In the genomic region with DNA sequence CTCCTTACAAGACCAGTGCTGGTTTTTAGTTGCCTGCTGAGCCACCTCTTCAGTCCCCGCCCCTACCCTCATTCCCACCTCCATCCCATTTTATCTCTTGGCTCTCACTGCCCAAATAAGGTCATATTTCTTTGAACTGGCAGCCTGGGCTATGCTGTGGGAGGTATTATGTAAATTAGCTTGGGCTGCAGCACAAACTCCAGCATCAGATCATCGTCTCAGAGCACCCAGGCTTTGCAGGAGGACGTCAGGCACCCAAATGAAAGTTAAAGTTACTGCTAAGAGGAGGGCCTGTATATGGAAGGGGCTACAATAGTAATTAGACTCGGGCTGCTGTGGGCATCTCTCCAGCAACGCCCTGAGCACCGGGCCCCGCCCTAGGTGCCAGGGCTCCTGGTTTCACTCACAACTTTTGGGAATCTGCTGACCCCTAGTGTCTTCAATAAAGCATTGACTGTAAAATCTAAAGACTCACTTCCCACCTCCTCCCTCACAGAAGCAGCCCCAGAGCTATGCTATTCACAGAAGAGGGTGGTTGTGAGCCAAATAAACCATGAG, we compare ENCODE assay signal across 8 mouse cellular contexts.
DNase-seq lines count a peak whose midpoint lies in the region; ATAC-seq and TF ChIP-seq lines count a peak whose summit lies in the region.

No protein-coding gene starts in this region.

- no peaks in the 10 kb centered on the region for H3K27me3 ChIP-seq in hindbrain, embryonic 11.5 days (ENCODE audit: control insufficient read depth, insufficient read depth, low read length)

- peak overlapping the region; percentile 9; the same call in 1 of the 2 replicates for H3K4me2 ChIP-seq in hindbrain, embryonic 11.5 days (replicated peaks; ENCODE audit: low read depth, low read length)

- H3K27ac ChIP-seq in hindbrain, embryonic 11.5 days (ENCODE audit: low read depth, low read length): no peak overlapping the region

- H3K9ac ChIP-seq in hindbrain, embryonic 11.5 days (ENCODE audit: low read depth, low read length): no peak overlapping the region

- peak; percentile 87 for ATAC-seq in hindbrain, embryonic 11.5 days (ENCODE audit: low FRiP score)
- ATAC-seq in monocyte, adult 5-6 weeks (replicated peaks; ENCODE audit: insufficient number of reproducible peaks, low FRiP score, low TSS enrichment, poor library complexity, severe bottlenecking): no peak

- H3K4me1 ChIP-seq in hindbrain, embryonic 11.5 days (replicated peaks; ENCODE audit: control insufficient read depth, insufficient read depth, low read length): no peaks in the 10 kb centered on the region
- H3K4me1 ChIP-seq in lung, adult 2 months (ENCODE audit: control insufficient read depth, insufficient read depth, low read length): no peaks in the 10 kb centered on the region

- no peak overlapping the region for H3K4me3 ChIP-seq in hindbrain, embryonic 11.5 days (ENCODE audit: low read depth, low read length)
- peak overlapping the region; percentile 77 for H3K4me3 ChIP-seq in lung, adult 2 months (replicated peaks; ENCODE audit: extremely low read depth, low read depth, low read length)

- peak; percentile 43; the same call in 1 of the 2 replicates for TF ChIP-seq CTCF in lung, adult 2 months (IDR thresholded peaks at IDR 0.05; ENCODE audit: insufficient read depth, low read length)

- H3K36me3 ChIP-seq in hindbrain, embryonic 11.5 days (ENCODE audit: control insufficient read depth, insufficient read depth, low read length): no peaks in the 10 kb centered on the region

- peak; percentile 93 for DNase-seq in R1 (ENCODE audit: low read depth, low spot score)
- DNase-seq in cerebellum, adult 9-11 months: peak; percentile 74
- peak; percentile 60 to 83 for DNase-seq in frontal cortex, adult 2 months (ENCODE audit: extremely low spot score in 1 of 2, low spot score in 1 of 2)
- peak; percentile 74 for DNase-seq in hindbrain, embryonic 11.5 days (ENCODE audit: low spot score)
- peak; percentile 47 for DNase-seq in layer of hippocampus, adult 9-10 months (ENCODE audit: low spot score)
- DNase-seq in lung, adult 2 months: peak; percentile 70
- DNase-seq in ovary, postnatal 36 days (ENCODE audit: low spot score): peak; percentile 54

- 6% methylated on average over 7 of the region's 7 CpGs for WGBS in hindbrain, embryonic 11.5 days
- WGBS in lung, adult 2 months: 8% methylated on average over 7 of the region's 7 CpGs

- TF ChIP-seq POLR2A in lung, adult 2 months (IDR thresholded peaks at IDR 0.05; ENCODE audit: borderline replicate concordance, extremely low read depth, low read depth, low read length): no peak

- H3K9me3 ChIP-seq in hindbrain, embryonic 11.5 days (ENCODE audit: control insufficient read depth, low read length): no peaks in the 10 kb centered on the region
